Mouse (Mus musculus): ENCODE results near the gene Olfr1242.

Olfr1242 gene

GRCm38 (mm10) chr2:89498235-89498634 is at the start of gene Olfr1242:
TSS of gene Olfr1242 (minus strand) at chr2:89498335.
- no peak for DNase-seq (ENCODE audit: low spot score)

GRCm38 (mm10) chr2:89544516-89544915 is 46.4 kb upstream of the Olfr1242 start:
- peak; percentile 3 for DNase-seq (ENCODE audit: low spot score)

GRCm38 (mm10) chr2:89539923-89540322 is 41.8 kb upstream of the Olfr1242 start:
- DNase-seq (ENCODE audit: low spot score) = no peak

GRCm38 (mm10) chr2:89531387-89531786 is 33.3 kb upstream of the Olfr1242 start, which contains the start of gene Olfr1243:
TSS of gene Olfr1243 (minus strand) at chr2:89531487.
- no peak for DNase-seq (ENCODE audit: low spot score)

GRCm38 (mm10) chr2:89487026-89487425 is 11.1 kb downstream of the Olfr1242 start, which contains the start of gene Olfr1241:
TSS of gene Olfr1241 (minus strand) at chr2:89487126.
- DNase-seq (ENCODE audit: low spot score) = no peak

GRCm38 (mm10) chr2:89442900-89443299 is 55.2 kb downstream of the Olfr1242 start, which contains the start of gene Olfr1240:
TSS of gene Olfr1240 (minus strand) at chr2:89443000.
- no peak for DNase-seq (ENCODE audit: low spot score)

All from layer of hippocampus, adult 9-10 months (tissue).